Mouse (Mus musculus): ENCODE measurements around the gene Arhgef3.
"Not testable (repeated sequence)": the region's sequence is repeated elsewhere in the genome, so short reads cannot be mapped to it uniquely, and the experiment has no call there.

Gene Arhgef3

GRCm38 (mm10) chr14:27192450-27192849 is 77.8 kb downstream of the Arhgef3 start:
- DNase-seq (ENCODE audit: low spot score), result no peak

- DNase-seq (ENCODE audit: low spot score), result no peak
These were observed 82.3 kb downstream of the Arhgef3 start for GRCm38 (mm10) chr14:27196980-27197379.

- no peak for DNase-seq (ENCODE audit: low spot score)
These were observed 83.9 kb downstream of the Arhgef3 start for GRCm38 (mm10) chr14:27198490-27199089.

GRCm38 (mm10) chr14:27199119-27199518 is 84.4 kb downstream of the Arhgef3 start:
- no peak for DNase-seq (ENCODE audit: low spot score)

- no peak for DNase-seq (ENCODE audit: low spot score)
These were observed 85.2 kb downstream of the Arhgef3 start for GRCm38 (mm10) chr14:27199870-27200269.

- DNase-seq (ENCODE audit: low spot score), result no peak
These were observed 86.3 kb downstream of the Arhgef3 start for GRCm38 (mm10) chr14:27200743-27201576.

GRCm38 (mm10) chr14:27201824-27202223 is 87.1 kb downstream of the Arhgef3 start:
- DNase-seq (ENCODE audit: low spot score), result no peak

GRCm38 (mm10) chr14:27204704-27205103 is 90.0 kb downstream of the Arhgef3 start:
- DNase-seq (ENCODE audit: low spot score), result no peak

GRCm38 (mm10) chr14:27206443-27206842 is 91.7 kb downstream of the Arhgef3 start:
- no peak for DNase-seq (ENCODE audit: low spot score)

- no peak for DNase-seq (ENCODE audit: low spot score)
These were observed 94.8 kb downstream of the Arhgef3 start for GRCm38 (mm10) chr14:27209542-27209941.

- DNase-seq (ENCODE audit: low spot score), result not testable (repeated sequence)
These were observed 96.1 kb downstream of the Arhgef3 start for GRCm38 (mm10) chr14:27210801-27211200.

- no peak for DNase-seq (ENCODE audit: low spot score)
These were observed 97.2 kb downstream of the Arhgef3 start for GRCm38 (mm10) chr14:27211743-27212445.

GRCm38 (mm10) chr14:27214232-27214631 is 99.5 kb downstream of the Arhgef3 start:
- no peak for DNase-seq (ENCODE audit: low spot score)

- no peak for DNase-seq (ENCODE audit: low spot score)
These were observed 105.0 kb downstream of the Arhgef3 start for GRCm38 (mm10) chr14:27219668-27220067.

GRCm38 (mm10) chr14:27220297-27220696 is 105.6 kb downstream of the Arhgef3 start:
- DNase-seq (ENCODE audit: low spot score), result no peak

GRCm38 (mm10) chr14:27224636-27225035 is 109.9 kb downstream of the Arhgef3 start:
- no peak for DNase-seq (ENCODE audit: low spot score)

- DNase-seq (ENCODE audit: low spot score), result no peak
These were observed 111.6 kb downstream of the Arhgef3 start for GRCm38 (mm10) chr14:27226288-27226687.

- DNase-seq (ENCODE audit: low spot score), result no peak
These were observed 113.6 kb downstream of the Arhgef3 start for GRCm38 (mm10) chr14:27228288-27228687.

- no peak for DNase-seq (ENCODE audit: low spot score)
These were observed 114.3 kb downstream of the Arhgef3 start for GRCm38 (mm10) chr14:27228941-27229371.

- DNase-seq (ENCODE audit: low spot score), result no peak
These were observed 114.9 kb downstream of the Arhgef3 start for GRCm38 (mm10) chr14:27229441-27230147.

GRCm38 (mm10) chr14:27230262-27231022 is 115.7 kb downstream of the Arhgef3 start:
- no peak for DNase-seq (ENCODE audit: low spot score)

All from testis, postnatal 10 days (tissue).